Mouse (Mus musculus) thymus, postnatal 10 days (tissue): ENCODE results near the gene Sarm1.

Experiments used
- DNase-seq, 2 experiments: peaks; one replicate each; pipeline ENCODE4 v3.0.0; 2021; ENCODE audit warnings: low spot score in 2 of 2

Sarm1 gene

DNA sequence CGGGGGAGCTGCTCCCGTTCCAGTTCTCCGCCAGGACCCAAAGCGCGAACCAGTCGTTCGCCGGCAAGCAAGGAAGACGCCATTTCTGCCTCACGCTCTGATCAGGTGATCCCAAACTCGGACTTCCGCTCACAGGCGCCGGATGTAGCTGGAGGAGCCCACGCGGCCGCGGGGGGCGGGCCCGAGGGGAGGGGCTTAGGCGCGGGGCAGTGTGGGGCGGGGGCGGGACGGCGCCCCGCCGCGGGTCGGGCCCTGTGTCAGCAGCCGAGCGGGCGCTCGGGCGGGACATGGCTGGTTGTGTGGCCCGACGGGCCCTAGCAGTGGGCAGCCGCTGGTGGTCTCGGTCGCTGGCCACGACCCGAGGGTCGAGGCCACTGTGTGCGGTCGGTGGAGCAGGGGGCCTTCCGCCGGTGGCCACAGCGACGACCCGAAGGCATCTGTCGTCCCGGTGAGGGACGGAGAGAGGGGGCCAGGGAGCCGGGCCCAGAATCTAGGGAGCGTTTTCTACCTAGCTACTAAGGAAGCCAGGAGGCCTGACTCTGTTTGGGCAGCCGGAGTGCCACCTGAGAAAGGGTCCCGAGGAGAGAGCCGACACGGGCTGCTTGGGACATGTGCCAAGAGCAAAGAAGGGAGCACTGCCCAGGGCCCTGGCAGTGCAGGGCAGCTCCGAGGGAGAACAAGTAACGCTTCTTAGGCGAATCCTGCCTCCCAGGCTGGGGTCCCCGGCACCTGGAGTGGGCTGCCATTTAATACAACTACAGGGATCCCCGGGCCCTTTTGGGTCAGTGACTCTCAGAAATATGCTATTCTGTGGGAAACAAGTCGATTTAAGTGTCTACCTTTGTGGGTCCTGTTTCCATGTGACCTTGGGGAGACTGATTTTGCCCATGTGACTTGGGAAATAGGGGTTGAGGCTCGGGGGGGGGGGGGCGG lies 14.7 kb upstream of the Sarm1 start, which contains the start of the genes Tmem199 and Poldip2:
Gene Tmem199 (minus strand): TSS at position 148 of the 933 bp plus-strand sequence.
Gene Poldip2 (plus strand): TSS at position 169 of the 933 bp plus-strand sequence.
- DNase-seq = peak; percentile 83 to 88

DNA sequence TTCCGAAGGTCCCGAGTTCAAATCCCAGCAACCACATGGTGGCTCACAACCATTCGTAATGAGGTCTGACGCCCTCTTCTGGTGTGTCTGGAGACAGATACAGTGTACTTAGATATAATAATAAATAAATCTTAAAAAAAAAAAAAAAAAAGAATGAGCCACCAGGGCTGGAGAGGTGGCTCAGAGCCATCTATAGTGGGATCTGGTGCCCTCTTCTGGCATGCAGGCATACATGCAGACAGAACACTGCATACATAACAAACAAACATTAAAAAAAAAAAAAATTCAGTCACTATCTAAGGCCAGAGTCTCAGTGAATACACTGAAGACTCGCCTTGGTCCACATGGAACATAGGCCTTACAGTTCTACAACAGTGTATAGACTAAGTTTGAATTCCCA lies 11.6 kb upstream of the Sarm1 start:
- DNase-seq = peak in 1 of 2 experiments; percentile 29

DNA sequence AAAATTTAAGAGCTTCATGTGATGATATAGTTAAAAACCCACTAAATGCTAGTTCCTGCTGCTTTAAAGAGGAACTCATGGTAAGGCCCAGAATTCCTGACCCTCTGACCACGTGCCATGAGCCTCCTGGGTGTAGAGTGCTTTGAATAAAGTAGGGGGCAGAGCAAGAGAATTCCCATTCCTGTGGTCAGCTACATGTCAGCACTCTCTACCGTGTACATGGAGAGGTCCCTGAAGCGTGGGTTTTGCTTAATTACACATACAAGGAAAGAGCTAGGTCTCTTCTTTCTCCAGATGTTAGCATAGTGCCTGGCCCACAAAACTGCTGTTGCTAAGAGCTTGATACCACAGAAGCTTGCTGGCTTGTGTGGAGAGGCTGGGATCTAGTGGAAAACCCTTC lies 7.9 kb upstream of the Sarm1 start:
- DNase-seq = no peak

DNA sequence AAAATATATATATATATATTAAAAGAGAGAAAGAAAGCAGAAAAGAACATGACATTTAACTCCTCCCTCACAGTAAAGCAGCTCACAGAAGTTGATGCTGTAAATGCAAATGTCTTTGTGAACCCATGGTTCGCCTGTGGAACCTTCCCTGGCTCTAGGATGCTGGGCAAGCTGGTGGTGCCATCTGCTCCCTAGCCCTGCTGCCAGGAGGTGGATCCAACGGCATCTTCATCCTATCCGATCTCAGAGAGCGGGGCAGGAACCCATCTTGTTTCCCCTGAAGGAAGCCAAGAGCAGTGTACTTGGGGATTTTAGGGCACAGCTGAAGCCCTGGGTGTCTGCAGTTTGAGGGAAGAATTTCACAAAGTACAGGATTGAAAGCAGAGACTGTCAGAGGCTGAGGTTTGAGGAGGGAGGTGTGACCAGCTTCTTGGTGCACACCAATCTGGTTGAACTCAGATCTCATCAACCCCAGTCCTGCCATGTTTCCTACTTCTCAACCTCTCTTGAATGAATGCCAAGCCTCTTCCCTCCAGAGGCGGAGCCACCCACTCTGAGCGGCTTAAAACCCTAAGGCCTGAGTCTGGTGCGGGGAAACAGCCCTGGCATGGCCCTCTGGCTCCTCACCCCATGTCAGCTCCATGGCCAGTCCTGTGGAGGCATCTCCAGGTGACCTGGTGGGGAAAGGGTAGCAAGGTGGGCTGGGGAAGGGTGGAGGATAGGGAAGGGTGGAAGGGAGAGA lies 5.5 kb upstream of the Sarm1 start, which contains the start of gene Sebox:
Gene Sebox (plus strand): TSS at position 539 of the 742 bp plus-strand sequence.
- no peak for DNase-seq

DNA sequence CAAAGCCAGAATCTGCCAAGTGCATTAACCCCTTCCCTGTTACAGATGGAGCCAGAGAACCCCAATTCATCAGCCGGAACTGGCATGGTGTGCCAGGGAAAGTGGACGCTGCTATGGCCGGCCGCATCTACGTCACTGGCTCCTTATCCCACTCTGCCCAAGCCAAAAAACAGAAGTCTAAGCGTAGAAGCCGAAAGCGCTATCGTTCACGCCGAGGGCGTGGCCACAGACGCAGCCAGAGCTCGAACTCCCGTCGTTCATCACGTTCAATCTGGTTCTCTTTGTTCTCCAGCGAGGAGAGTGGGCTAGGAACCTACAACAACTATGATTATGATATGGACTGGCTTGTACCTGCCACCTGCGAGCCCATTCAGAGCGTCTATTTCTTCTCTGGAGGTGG lies 4.0 kb upstream of the Sarm1 start:
- DNase-seq = no peak

DNA sequence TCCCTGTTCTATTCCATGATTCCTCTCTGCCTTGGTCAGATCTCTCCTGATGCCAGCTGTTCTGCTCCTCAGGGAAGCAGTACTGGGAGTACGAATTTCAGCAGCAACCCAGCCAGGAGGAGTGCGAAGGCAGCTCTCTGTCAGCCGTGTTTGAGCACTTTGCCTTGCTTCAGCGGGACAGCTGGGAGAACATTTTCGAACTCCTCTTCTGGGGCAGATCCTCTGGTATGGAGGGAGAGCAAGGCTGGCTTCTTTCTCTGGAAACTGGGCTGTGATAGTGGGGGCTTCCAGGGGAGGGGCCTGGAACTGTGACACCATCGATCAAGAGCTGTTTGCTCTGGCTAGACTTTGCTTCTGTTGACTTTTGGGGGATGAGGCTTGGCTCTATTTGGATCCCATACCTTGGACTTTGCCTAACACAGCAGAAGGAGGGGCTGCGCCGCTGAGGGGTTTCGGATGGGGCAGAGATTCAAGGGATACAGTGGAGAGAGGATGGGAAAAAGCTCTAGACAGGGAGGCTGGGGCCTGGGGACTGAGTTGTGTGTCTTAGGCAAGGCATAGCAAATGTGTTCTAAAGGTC lies 3.2 kb upstream of the Sarm1 start:
- no peak for DNase-seq

DNA sequence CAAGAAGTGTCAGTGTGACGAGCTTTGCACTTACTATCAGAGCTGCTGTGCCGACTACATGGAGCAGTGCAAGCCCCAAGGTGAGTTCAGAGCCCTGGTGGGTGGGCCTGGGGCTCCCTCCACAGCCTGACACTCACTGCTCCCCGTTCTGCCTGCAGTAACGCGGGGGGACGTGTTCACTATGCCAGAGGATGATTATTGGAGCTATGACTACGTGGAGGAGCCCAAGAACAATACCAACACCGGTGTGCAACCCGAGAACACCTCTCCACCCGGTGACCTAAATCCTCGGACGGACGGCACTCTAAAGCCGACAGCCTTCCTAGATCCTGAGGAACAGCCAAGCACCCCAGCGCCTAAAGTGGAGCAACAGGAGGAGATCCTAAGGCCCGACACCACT lies 2.0 kb upstream of the Sarm1 start:
- no peak for DNase-seq

DNA sequence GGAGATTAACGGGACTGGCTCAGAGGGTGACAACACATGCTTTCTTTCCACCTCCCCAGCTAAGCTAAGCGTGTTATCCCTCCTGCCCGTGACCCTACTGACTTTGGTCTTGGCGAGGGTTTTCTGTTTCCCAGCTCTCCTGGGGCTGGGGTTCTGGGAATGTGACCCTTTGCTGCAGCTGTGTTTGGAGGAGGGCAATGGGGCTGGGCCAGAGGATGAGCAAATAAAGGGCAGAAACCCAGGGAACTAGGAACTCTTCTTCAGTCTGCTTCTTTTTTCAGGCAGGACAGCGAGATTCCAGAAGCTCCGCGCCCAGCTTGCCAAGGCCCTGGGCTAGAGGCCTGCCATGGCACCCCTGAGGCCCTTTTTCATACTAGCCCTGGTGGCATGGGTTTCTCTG lies 1.4 kb upstream of the Sarm1 start, which contains the start of gene Vtn:
Gene Vtn (plus strand): TSS at position 88 of the 400 bp plus-strand sequence.
- no peak for DNase-seq

DNA sequence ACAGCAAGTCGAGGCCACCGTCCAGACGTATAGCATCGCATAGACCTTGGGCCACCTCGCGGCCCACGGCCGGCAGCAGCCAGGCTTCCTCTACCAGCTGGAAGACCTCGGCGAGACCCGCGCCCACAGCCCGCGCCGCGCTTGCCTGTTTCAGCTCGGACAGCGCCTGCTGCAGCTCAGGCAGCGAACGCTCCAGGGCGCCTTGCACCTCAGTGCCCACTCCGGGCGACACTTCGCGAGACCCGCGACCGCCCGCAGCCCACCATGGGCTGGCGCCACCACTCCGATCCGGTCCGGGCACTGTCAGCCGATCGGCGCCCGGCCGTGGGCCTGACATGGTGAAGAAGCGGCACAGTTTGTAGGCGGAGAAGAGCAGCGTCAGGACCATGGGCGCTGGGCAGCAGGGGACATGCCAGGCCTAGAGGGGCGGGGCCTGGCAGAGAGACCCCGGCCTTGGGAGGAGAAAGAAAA lies 448 bp downstream of the Sarm1 start:
- DNase-seq = peak; percentile 13 to 21

DNA sequence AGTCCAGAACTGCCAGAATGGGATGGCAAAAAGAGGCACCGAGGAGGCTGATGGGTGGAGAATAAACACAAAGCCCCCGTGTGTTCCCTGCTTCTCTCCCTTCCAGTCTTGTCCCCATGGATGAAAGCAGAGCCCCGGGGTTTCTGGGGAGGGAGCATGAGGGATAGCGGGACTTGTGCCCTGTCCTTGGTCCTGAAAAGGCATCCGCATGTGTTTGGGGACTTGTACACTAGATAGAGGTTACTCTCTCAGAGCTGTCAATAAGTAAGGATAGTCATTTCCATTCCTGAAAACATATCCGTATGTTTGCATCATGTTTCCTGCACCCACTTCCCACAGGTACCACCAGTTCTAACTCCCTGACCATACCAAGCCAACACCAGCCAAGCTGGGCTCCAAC lies 1.6 kb downstream of the Sarm1 start:
- peak in 1 of 2 experiments; percentile 26 for DNase-seq

DNA sequence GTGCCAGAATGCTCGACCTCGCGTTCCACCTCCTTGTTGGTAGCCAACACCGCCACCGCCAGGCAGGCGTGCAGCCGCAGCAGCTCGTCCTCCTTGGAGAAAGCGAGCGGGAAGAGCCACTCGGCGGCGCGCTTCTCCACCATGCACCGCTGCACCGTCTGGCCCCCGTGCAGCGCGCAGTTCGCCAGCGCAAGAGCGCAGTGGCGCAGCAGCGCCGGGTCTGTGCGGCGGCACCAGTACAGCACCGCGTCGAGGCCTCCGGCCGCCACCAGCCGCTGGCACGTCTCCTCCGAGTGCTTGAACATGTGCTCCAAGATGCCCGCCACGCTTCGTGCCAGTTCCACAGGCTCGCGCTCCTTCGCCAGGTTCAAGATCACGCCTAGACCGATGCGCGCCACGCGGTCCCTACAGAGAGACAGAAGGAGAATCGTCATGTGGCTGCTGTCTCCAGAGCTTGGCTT lies 6.7 kb downstream of the Sarm1 start:
- peak in 1 of 2 experiments; percentile 37 for DNase-seq

DNA sequence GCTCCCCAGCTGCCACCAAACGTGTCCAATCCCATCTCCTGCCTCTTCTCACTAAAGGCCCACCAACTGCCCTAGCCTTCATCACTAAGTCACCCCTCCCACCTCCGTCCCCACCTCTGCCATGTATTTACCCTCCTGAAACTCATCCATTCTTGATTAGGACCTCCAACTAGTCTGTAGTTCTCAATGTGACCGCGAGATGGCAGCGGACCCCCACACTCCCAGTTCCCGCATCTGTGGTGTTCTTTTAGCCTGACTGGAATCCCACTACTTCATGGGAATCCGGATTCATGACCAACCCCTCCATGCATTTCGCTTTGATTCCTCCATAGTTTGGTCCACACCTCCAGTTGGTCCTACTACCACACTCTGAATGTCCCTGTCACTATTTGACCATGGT lies 9.4 kb downstream of the Sarm1 start:
- DNase-seq = peak; percentile 19 to 56

DNA sequence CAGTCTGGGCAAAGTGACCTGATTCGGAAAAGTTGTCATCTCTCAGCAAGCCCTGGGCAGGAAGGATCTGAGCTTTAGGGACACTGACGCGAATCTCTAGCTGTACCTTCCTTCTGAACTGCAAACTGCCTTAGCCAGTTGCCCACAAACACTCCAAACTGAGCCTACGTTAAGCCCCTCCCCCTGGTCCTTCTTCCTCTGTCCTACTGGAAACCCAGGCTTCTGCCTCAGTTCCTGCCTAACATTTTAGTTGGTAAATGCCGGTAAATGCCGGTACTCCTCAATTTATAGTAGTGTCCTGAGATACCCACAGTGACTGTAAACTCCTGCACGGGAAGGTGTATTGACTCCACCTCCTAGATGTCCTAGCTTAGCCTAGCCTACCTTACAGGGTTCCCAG lies 13.9 kb downstream of the Sarm1 start:
- no peak for DNase-seq

DNA sequence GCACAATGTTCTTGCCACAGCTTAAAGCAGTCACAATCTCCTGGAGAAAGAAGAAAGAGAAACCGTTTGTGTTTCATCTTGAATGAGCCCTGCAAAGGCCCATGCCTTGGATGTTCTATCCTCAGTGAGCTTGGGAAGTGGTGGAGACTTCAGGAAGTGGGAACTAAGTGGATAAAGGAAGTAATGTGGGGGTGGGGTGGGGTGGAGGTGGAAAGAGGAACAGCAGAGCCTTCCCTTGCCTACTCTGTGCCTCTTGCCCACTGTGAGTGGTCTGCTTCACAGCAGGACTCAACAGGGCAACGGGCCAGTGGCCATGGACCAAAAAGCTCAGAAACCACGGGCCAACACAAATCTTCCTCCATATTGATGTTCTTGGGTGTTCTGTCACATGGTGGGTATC lies 22.3 kb downstream of the Sarm1 start:
- DNase-seq = no peak

DNA sequence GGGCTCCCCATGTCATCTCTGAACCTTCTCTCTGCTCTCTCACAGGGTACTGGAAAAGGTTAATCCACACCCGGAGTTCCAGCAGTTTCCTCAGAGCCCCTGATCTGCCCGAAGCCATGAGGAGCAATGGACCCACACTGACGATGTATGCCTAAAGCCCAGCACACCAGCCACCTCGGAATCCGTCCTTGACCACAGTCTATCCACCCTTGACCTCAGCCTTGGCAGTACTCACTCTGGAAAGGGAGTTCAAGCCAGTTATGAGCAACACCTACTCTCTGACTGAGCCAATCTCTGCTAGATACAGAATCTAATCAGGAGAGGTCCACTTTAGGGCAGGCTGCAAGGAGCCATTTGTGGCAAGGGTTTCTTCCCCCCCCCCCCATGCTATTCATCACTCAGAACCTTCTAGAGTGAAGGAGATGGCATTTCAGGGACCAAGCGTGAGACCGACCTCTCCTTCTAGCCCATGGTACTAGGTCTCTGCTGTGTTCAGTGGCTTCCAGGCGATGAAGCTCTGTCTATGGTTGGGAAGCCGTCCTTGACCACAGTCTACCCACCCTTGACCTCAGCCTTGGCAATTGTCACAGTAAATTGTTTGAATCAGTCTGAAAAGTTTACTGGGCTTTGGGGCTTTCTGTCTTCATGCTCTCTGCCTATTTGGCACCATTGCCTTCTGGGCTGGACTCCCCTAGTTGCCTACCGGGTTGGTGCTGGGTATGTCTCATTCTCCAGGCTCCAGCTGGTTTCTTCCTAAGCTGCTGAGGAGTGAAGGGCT lies 26.0 kb downstream of the Sarm1 start:
- no peak for DNase-seq

DNA sequence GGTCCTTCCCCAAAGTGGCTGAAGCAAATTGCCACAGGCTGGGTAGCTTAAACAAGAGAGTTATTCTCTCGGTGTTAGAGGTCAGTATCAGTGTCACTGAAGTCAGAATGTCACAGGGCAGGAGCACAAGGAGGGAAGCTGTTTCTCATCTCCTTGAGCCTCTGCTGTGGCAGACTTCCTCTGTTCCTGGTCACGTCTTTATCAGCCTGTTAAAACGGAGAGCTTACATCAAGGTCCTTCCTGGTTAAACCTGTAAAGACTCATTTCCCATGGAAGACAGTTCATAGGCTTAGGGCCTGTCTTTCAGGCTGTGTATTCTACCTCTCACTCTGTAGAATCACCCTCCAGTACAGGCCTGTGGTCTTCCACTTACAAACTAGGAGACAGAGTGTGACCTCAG lies 29.6 kb downstream of the Sarm1 start:
- DNase-seq = no peak

DNA sequence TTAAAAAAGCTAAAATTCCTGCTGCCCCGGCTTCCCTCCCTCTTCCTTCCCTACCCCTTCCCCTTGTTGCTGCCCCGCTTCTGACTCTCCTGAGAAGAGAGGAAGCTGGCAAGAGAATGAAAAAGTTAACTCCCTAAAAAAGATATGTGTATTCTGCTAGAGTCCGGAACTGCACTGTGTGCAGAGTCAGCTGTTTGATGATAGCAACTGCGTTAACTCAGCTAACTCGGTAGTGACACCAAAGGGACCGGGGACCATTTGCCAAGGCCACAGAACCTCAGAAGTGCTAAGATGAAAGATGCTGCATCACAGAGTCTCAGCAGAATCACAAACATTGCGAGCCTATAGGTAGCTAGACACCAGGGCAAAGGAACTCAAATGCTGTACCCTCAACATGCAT lies 30.0 kb downstream of the Sarm1 start:
- no peak for DNase-seq

DNA sequence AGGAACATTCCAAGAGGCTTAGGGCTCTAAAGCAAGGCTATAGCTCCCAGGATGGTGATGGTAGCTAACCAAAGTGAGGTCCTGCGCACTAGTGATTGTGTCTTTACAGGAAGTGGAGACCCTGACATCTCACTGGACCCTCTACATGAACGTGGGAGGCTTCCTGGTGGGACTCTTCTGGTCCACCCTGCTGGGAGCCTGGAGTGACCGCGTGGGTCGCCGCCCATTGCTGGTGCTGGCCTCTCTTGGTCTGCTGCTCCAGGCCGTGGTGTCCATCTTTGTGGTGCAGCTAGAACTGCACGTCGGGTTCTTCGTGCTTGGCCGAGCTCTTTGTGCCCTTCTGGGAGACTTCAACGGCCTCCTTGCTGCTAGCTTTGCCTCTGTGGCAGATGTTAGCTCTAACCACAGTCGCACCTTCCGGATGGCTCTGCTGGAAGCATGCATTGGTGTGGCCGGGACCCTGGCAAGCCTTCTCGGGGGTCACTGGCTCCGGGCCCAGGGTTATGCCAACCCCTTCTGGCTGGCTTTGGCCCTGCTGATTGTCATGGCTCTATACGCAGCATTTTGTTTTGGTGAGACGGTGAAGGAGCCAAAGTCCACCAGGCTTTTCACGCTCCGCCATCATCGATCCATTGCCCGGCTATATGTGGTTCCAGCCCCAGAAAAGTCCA lies 31.2 kb downstream of the Sarm1 start:
- no peak for DNase-seq

DNA sequence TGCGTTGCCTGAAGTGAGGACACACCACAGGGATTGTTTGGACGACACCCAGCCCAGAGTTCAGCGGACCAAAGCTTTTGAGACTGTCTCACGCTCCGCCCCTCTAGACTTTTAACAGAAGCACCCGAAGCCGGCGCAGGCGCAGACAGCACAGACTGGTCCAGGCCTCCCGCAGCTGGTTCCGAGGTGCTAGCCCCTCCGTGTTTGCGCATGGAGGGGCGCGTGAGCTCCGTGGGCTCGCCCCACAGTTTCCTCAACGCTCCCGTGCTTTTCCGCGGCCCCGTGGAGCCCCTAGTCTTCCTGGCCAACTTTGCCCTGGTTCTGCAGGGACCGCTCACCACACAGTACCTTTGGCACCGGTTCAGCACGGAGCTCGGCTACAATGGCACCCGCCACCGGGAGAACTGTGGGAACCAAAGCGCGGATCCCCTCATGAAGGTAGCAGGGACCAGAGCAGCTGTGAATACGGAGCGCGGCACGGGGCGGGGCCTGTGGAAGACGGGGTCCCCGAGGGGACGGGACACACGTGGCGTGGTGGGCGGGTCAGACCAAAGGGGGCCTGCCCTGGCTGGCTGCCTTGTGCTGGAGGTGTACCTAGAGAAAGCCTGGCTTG lies 31.9 kb downstream of the Sarm1 start, which contains the start of gene Slc46a1:
Gene Slc46a1 (plus strand): TSS at position 130 of the 613 bp plus-strand sequence.
- peak; percentile 49 to 51 for DNase-seq

DNA sequence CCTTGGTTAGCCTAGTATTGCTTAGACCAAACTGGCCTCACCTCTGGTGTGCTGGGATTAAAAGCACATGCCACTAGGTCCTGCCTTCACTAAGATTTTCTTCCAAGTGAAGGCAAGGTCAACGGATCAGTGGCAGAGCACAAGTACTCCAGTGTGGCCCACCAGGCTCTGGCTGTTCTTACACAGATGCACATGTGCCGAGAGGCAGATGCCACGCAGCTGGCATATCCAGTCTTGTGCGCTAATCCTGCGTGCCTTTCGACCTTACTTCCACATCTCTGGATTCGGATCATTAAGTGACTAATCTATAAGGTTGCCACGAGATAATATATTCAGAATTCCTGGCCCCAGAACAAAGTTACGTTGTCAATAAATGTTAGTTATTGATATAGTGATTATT lies 32.4 kb downstream of the Sarm1 start:
- no peak for DNase-seq
